Mouse (Mus musculus): Measurements from ENCODE around the gene Phb. TPM values are rescaled to one million over a fixed set of nuclear protein-coding genes. Genes with fewer than 3 reads are reported as not detected.
"Not testable (repeated sequence)": the region's sequence is repeated elsewhere in the genome, so short reads cannot be mapped to it uniquely, and the experiment has no call there.

Gene Phb
- total RNA-seq, 2 experiments from 2014 or later: 87.0 to 128 TPM

GRCm38 (mm10) chr11:95650001-95650400 lies 16.8 kb upstream of the Phb start:
- ATAC-seq (replicated peaks; ENCODE audit: poor library complexity): no peak

GRCm38 (mm10) chr11:95650981-95651380 lies 15.8 kb upstream of the Phb start:
- ATAC-seq (replicated peaks; ENCODE audit: poor library complexity): no peak

GRCm38 (mm10) chr11:95657449-95657848 lies 9.3 kb upstream of the Phb start:
- no peak for ATAC-seq (replicated peaks; ENCODE audit: poor library complexity)

- peak; percentile 62 for ATAC-seq (replicated peaks; ENCODE audit: poor library complexity)
These were observed 420 bp downstream of the Phb start for GRCm38 (mm10) chr11:95667177-95667576.

GRCm38 (mm10) chr11:95668086-95668485 lies 1.3 kb downstream of the Phb start:
- not testable (repeated sequence) for ATAC-seq (replicated peaks; ENCODE audit: poor library complexity)

GRCm38 (mm10) chr11:95675498-95675897 lies 8.7 kb downstream of the Phb start:
- no peak for ATAC-seq (replicated peaks; ENCODE audit: poor library complexity)

- peak; percentile 66 for ATAC-seq (replicated peaks; ENCODE audit: poor library complexity)
These were observed 9.6 kb downstream of the Phb start for GRCm38 (mm10) chr11:95676307-95676706.

- no peak for ATAC-seq (replicated peaks; ENCODE audit: poor library complexity)
These were observed 11.4 kb downstream of the Phb start for GRCm38 (mm10) chr11:95677925-95678701.

- no peak for ATAC-seq (replicated peaks; ENCODE audit: poor library complexity)
These were observed 15.3 kb downstream of the Phb start for GRCm38 (mm10) chr11:95681995-95682601.

- no peak for ATAC-seq (replicated peaks; ENCODE audit: poor library complexity)
These were observed 16.2 kb downstream of the Phb start for GRCm38 (mm10) chr11:95682946-95683345.

- ATAC-seq (replicated peaks; ENCODE audit: poor library complexity): peak; percentile 60
These were observed 19.3 kb downstream of the Phb start for GRCm38 (mm10) chr11:95686031-95686430.

GRCm38 (mm10) chr11:95687084-95687656 lies 20.4 kb downstream of the Phb start:
- ATAC-seq (replicated peaks; ENCODE audit: poor library complexity): peak; percentile 26; the same call in 1 of the 2 replicates

- peak; percentile 70 for ATAC-seq (replicated peaks; ENCODE audit: poor library complexity)
These were observed 21.8 kb downstream of the Phb start for GRCm38 (mm10) chr11:95688515-95688914.

- ATAC-seq (replicated peaks; ENCODE audit: poor library complexity): peak; percentile 59
These were observed 22.2 kb downstream of the Phb start for GRCm38 (mm10) chr11:95688981-95689380.

GRCm38 (mm10) chr11:95689544-95689943 lies 22.8 kb downstream of the Phb start:
- no peak for ATAC-seq (replicated peaks; ENCODE audit: poor library complexity)

GRCm38 (mm10) chr11:95698541-95698940 lies 31.8 kb downstream of the Phb start:
- ATAC-seq (replicated peaks; ENCODE audit: poor library complexity): no peak

- ATAC-seq (replicated peaks; ENCODE audit: poor library complexity): peak; percentile 92
These were observed 34.3 kb downstream of the Phb start for GRCm38 (mm10) chr11:95700778-95701739.

- ATAC-seq (replicated peaks; ENCODE audit: poor library complexity): 0 out of 2 replicates have a peak, but pooled peaks have one; percentile 24
These were observed 37.5 kb downstream of the Phb start for GRCm38 (mm10) chr11:95704032-95704969.

- no peak for ATAC-seq (replicated peaks; ENCODE audit: poor library complexity)
These were observed 38.2 kb downstream of the Phb start for GRCm38 (mm10) chr11:95704970-95705330.

GRCm38 (mm10) chr11:95709534-95710040 lies 42.8 kb downstream of the Phb start:
- no peak for ATAC-seq (replicated peaks; ENCODE audit: poor library complexity)
